Mouse (Mus musculus) limb, embryonic 15.5 days (tissue): ENCODE data around the gene Pdpn. TPM values are rescaled to one million over a fixed set of nuclear protein-coding genes. Genes with fewer than 3 reads are reported as not detected.
"Not testable (repeated sequence)": the region's sequence is repeated elsewhere in the genome, so short reads cannot be mapped to it uniquely, and the experiment has no call there.

Experiments used
- ATAC-seq: fragments of 200-750 bp; cut with Nextera tagmentation; 2 replicates; pipeline ENCODE4 v1.8.0; 2017; ENCODE audit warnings: low read depth, moderate TSS enrichment; ENCODE audit not compliant: insufficient number of reproducible peaks, low FRiP score, low TSS enrichment
- H3K27ac ChIP-seq: fragments of 300-500 bp; sonication (generic); 2 replicates; pipeline ENCODE4 v1.5.1; 2015; ENCODE audit warnings: moderate library complexity, mild to moderate bottlenecking, inconsistent platforms
- H3K27me3 ChIP-seq: fragments of 300-500 bp; sonication (generic); 2 replicates; pipeline ENCODE4 v1.6.1; 2015; ENCODE audit warnings: inconsistent platforms
- H3K36me3 ChIP-seq: fragments of 300-500 bp; sonication (generic); 2 replicates; pipeline ENCODE4 v1.6.1; 2015; ENCODE audit warnings: inconsistent platforms
- H3K4me1 ChIP-seq: fragments of 300-500 bp; sonication (generic); 2 replicates; pipeline ENCODE4 v1.6.1; 2015; ENCODE audit warnings: inconsistent platforms
- H3K4me2 ChIP-seq: fragments of 300-500 bp; sonication (generic); 2 replicates; pipeline ENCODE4 v1.6.1; 2015; ENCODE audit warnings: mild to moderate bottlenecking, inconsistent platforms
- H3K4me3 ChIP-seq: fragments of 300-500 bp; sonication (generic); 2 replicates; pipeline ENCODE4 v1.5.1; 2015; ENCODE audit warnings: mild to moderate bottlenecking, inconsistent platforms
- H3K9ac ChIP-seq: fragments of 300-500 bp; sonication (generic); 2 replicates; pipeline ENCODE4 v1.6.1; 2015; ENCODE audit warnings: inconsistent platforms
- H3K9me3 ChIP-seq: fragments of 300-500 bp; sonication (generic); 2 replicates; pipeline ENCODE4 v1.6.1; 2016; ENCODE audit warnings: inconsistent platforms
- WGBS: fragments of 180-500 bp; shearing (Covaris S2); methylation state at CpG from one replicate; pipeline ENCODE4 v1.1.7; 2015; 5-methylcytosine and 5-hydroxymethylcytosine counted together
- polyA plus RNA-seq: library from polyadenylated mRNA; unstranded; fragments of >200 nt; fragmentation: Nextera tagmentation; extraction: Ambion mirVana; gene quantifications from 2 replicates; pipeline ENCODE4 v1.2.1, GENCODE M21; 2015

Pdpn gene
- polyA plus RNA-seq: 64.0 and 70.4 TPM in 2 replicates

GRCm38 (mm10) chr4:143299325-143300070 is at the start of gene Pdpn:
Pdpn (minus strand) TSS chr4:143299564.
- Histone ChIP-seq H3K9me3 (no peaks in the 10 kb centered on the region), H3K4me2 (peak within 1 kb of the TSS; percentile 65), H3K27me3 (0 out of 2 replicates have a peak, but pooled peaks cover 2% of the 10 kb centered on the region), H3K4me1 (peaks cover 51% of the 10 kb centered on the region), H3K36me3 (no peaks in the 10 kb centered on the region), H3K4me3 (peak within 1 kb of the TSS; percentile 45), H3K27ac (peak within 1 kb of the TSS; percentile 77), H3K9ac (0 out of 2 replicates have a peak within 1 kb of the TSS, but pooled peaks have one; percentile 7)
- ATAC-seq: peak; percentile 46
- WGBS: 2% methylated on average over 31 of the region's 31 CpGs

GRCm38 (mm10) chr4:143348678-143349077 is 49.3 kb upstream of the Pdpn start:
- H3K27me3 ChIP-seq: peaks cover 52% of the 10 kb centered on the region
- 18% methylated on average over 5 of the region's 5 CpGs for WGBS
- H3K4me1 ChIP-seq: peaks cover 21% of the 10 kb centered on the region
- H3K9me3 ChIP-seq: no peaks in the 10 kb centered on the region
- peak; percentile 59; the same call in 1 of the 2 replicates for ATAC-seq
- H3K4me3 ChIP-seq: no peak overlapping the region
- H3K4me2 ChIP-seq: no peak overlapping the region
- H3K36me3 ChIP-seq: no peaks in the 10 kb centered on the region
- no peak overlapping the region for H3K9ac ChIP-seq
- H3K27ac ChIP-seq: no peak overlapping the region

GRCm38 (mm10) chr4:143345491-143345890 is 46.1 kb upstream of the Pdpn start:
- ATAC-seq, H3K9ac ChIP-seq, H3K9me3 ChIP-seq, H3K36me3 ChIP-seq, H3K4me3 ChIP-seq, H3K4me2 ChIP-seq, H3K27ac ChIP-seq: not testable (repeated sequence)
- 86% methylated on average over 5 of the region's 5 CpGs for WGBS
- peaks cover 19% of the 10 kb centered on the region for H3K4me1 ChIP-seq
- H3K27me3 ChIP-seq: peaks cover 28% of the 10 kb centered on the region

GRCm38 (mm10) chr4:143341470-143341869 is 42.1 kb upstream of the Pdpn start:
- H3K36me3 ChIP-seq: no peaks in the 10 kb centered on the region

GRCm38 (mm10) chr4:143339808-143340207 is 40.4 kb upstream of the Pdpn start:
- 87% methylated on average over 13 of the region's 13 CpGs for WGBS
- H3K36me3 ChIP-seq: no peaks in the 10 kb centered on the region
- no peak for ATAC-seq

More at GRCm38 (mm10) chr4:143341470-143341869, 42.1 kb upstream of the Pdpn start:
- WGBS: 81% methylated on average over 7 of the region's 7 CpGs
- Histone ChIP-seq H3K4me2 (no peak overlapping the region), H3K4me3 (no peak overlapping the region), H3K27me3 (no peaks in the 10 kb centered on the region), H3K27ac (no peak overlapping the region), H3K4me1 (no peaks in the 10 kb centered on the region), H3K9me3 (no peaks in the 10 kb centered on the region), H3K9ac (no peak overlapping the region)
- no peak for ATAC-seq

GRCm38 (mm10) chr4:143336096-143336495 is 36.7 kb upstream of the Pdpn start:
- no peaks in the 10 kb centered on the region for H3K4me1 ChIP-seq

More at GRCm38 (mm10) chr4:143339808-143340207, 40.4 kb upstream of the Pdpn start:
- Histone ChIP-seq H3K4me2 (no peak overlapping the region), H3K4me1 (no peaks in the 10 kb centered on the region), H3K9ac (no peak overlapping the region), H3K27me3 (no peaks in the 10 kb centered on the region), H3K4me3 (no peak overlapping the region), H3K9me3 (no peaks in the 10 kb centered on the region), H3K27ac (no peak overlapping the region)

GRCm38 (mm10) chr4:143334995-143335394 is 35.6 kb upstream of the Pdpn start:
- Histone ChIP-seq H3K9me3 (no peaks in the 10 kb centered on the region), H3K4me1 (peaks cover 6% of the 10 kb centered on the region; the same call in 1 of the 2 replicates)

More at GRCm38 (mm10) chr4:143336096-143336495, 36.7 kb upstream of the Pdpn start:
- no peaks in the 10 kb centered on the region for H3K9me3 ChIP-seq
- H3K36me3 ChIP-seq: no peaks in the 10 kb centered on the region
- no peak overlapping the region for H3K27ac ChIP-seq
- WGBS: 42% methylated on average over 2 of the region's 2 CpGs
- H3K4me2 ChIP-seq: no peak overlapping the region
- no peak overlapping the region for H3K4me3 ChIP-seq
- ATAC-seq: no peak
- H3K9ac ChIP-seq: no peak overlapping the region
- H3K27me3 ChIP-seq: no peaks in the 10 kb centered on the region

GRCm38 (mm10) chr4:143334145-143334544 is 34.8 kb upstream of the Pdpn start:
- Histone ChIP-seq H3K4me2 (no peak overlapping the region), H3K27ac (no peak overlapping the region), H3K9ac (no peak overlapping the region), H3K4me1 (peaks cover 6% of the 10 kb centered on the region; the same call in 1 of the 2 replicates), H3K27me3 (no peaks in the 10 kb centered on the region), H3K9me3 (no peaks in the 10 kb centered on the region), H3K4me3 (no peak overlapping the region), H3K36me3 (no peaks in the 10 kb centered on the region)
- 53% methylated on average over 5 of the region's 5 CpGs for WGBS
- no peak for ATAC-seq

More at GRCm38 (mm10) chr4:143334995-143335394, 35.6 kb upstream of the Pdpn start:
- ATAC-seq: no peak
- Histone ChIP-seq H3K36me3 (no peaks in the 10 kb centered on the region), H3K4me3 (no peak overlapping the region), H3K27ac (no peak overlapping the region), H3K9ac (no peak overlapping the region), H3K27me3 (no peaks in the 10 kb centered on the region), H3K4me2 (no peak overlapping the region)
- WGBS: 82% methylated on average over 17 of the region's 17 CpGs

GRCm38 (mm10) chr4:143331787-143332186 is 32.4 kb upstream of the Pdpn start:
- Histone ChIP-seq H3K36me3 (no peaks in the 10 kb centered on the region), H3K27me3 (no peaks in the 10 kb centered on the region), H3K4me1 (peaks cover 6% of the 10 kb centered on the region; the same call in 1 of the 2 replicates), H3K9ac (no peak overlapping the region), H3K27ac (no peak overlapping the region), H3K4me2 (no peak overlapping the region), H3K9me3 (no peaks in the 10 kb centered on the region), H3K4me3 (no peak overlapping the region)
- no peak for ATAC-seq
- WGBS: 76% methylated on average over 1 of the region's 1 CpGs

GRCm38 (mm10) chr4:143330566-143330965 is 31.2 kb upstream of the Pdpn start:
- Histone ChIP-seq H3K4me2 (peak overlapping the region; percentile 5; the same call in 1 of the 2 replicates), H3K4me3 (no peak overlapping the region), H3K9me3 (no peaks in the 10 kb centered on the region), H3K27ac (no peak overlapping the region), H3K27me3 (no peaks in the 10 kb centered on the region), H3K36me3 (no peaks in the 10 kb centered on the region), H3K9ac (no peak overlapping the region), H3K4me1 (peaks cover 6% of the 10 kb centered on the region; the same call in 1 of the 2 replicates)
- WGBS: 11% methylated on average over 9 of the region's 9 CpGs
- peak; percentile 75 for ATAC-seq

GRCm38 (mm10) chr4:143325625-143325941 is 26.2 kb upstream of the Pdpn start:
- no peak for ATAC-seq
- Histone ChIP-seq H3K4me1 (peaks cover 12% of the 10 kb centered on the region), H3K9me3 (no peaks in the 10 kb centered on the region), H3K9ac (no peak overlapping the region), H3K27me3 (no peaks in the 10 kb centered on the region), H3K4me2 (peak overlapping the region; percentile 55), H3K36me3 (no peaks in the 10 kb centered on the region), H3K27ac (no peak overlapping the region), H3K4me3 (peak overlapping the region; percentile 31)
- under 1% methylated on average over 10 of the region's 10 CpGs for WGBS

GRCm38 (mm10) chr4:143324925-143325624 is 25.7 kb upstream of the Pdpn start:
- Histone ChIP-seq H3K4me3 (peak overlapping the region; percentile 31), H3K9ac (no peak overlapping the region), H3K4me1 (peaks cover 9% of the 10 kb centered on the region), H3K9me3 (no peaks in the 10 kb centered on the region), H3K36me3 (no peaks in the 10 kb centered on the region), H3K27me3 (no peaks in the 10 kb centered on the region), H3K4me2 (peak overlapping the region; percentile 55), H3K27ac (no peak overlapping the region; the same call in 1 of the 2 replicates)
- no peak for ATAC-seq
- WGBS: 19% methylated on average over 15 of the region's 15 CpGs
